Mouse (Mus musculus) lung, adult 2 months (tissue): Measurements from ENCODE around the gene Homez.

Source experiments
- CTCF ChIP-seq: fragments of 200-500 bp; IDR thresholded peaks from 2 replicates; pipeline ENCODE4 v1.5.1; 2011; ENCODE audit warnings: mild to moderate bottlenecking, low read length, control low read depth; ENCODE audit not compliant: insufficient read depth
- POLR2A ChIP-seq: fragments of 200-500 bp; IDR thresholded peaks from 2 replicates; pipeline ENCODE4 v1.6.1; 2011; ENCODE audit warnings: low read depth, mild to moderate bottlenecking, control low read depth, low read length, borderline replicate concordance; ENCODE audit errors: extremely low read depth

DNA sequence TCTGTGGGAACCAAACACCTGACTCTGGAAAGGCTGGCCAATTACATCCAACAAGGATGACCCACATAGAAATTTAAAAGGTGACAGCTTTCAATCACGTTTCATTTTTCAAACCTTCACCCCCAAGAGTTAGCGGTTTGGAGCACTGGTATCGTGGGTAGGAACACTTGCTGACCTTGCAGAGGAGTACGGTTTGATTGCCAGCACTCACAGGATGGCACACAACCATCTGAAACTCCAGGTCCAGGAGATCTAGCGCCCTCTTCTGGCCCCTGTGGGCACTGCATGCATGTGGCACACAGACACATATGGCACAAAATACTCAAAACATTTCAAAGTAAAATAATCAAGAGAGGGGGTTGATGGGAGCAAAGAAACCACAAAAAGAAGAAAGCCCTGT is 3.8 kb downstream of the Homez start:
- TF ChIP-seq CTCF (peak; percentile 38), POLR2A (no peak)
